In genomic region chr17:55561774-55562173, GRCm38 (mm10) we compare ENCODE assay signal across 15 mouse cellular contexts.
"Had no signal": no experiment of that assay in that cellular context is flagged by ENCODE, and none has a peak within 500 bp of the region (broad histone marks: within the 10 kb centered on the region; RNA-seq: fewer than 3 reads in every experiment).

No protein-coding gene starts in this region.

- H3K27ac ChIP-seq: midbrain, embryonic 10.5 days; midbrain, embryonic 12.5 days; midbrain, embryonic 15.5 days; neural tube, embryonic 12.5 days; stomach, embryonic 15.5 days; stomach, postnatal 0 days had no signal

- H3K4me3 ChIP-seq: midbrain, embryonic 10.5 days; midbrain, embryonic 12.5 days; midbrain, embryonic 15.5 days; myocyte; neural tube, embryonic 12.5 days; stomach, embryonic 15.5 days had no signal

- ATAC-seq: midbrain, embryonic 15.5 days had no signal

- H3K4me1 ChIP-seq: midbrain, embryonic 10.5 days; midbrain, embryonic 12.5 days; midbrain, embryonic 15.5 days; neural tube, embryonic 12.5 days; stomach, embryonic 15.5 days had no signal

- H3K9me3 ChIP-seq: midbrain, embryonic 10.5 days; midbrain, embryonic 12.5 days; midbrain, embryonic 15.5 days; neural tube, embryonic 12.5 days; stomach, embryonic 15.5 days had no signal

- DNase-seq: lung, adult 18-20 months; lung, embryonic 14.5 days; lung, postnatal 10 days; lung, postnatal 4 days; right cerebral cortex, postnatal 14 days; thymus, adult 2 months; thymus, postnatal 25 days; thymus, postnatal 4 days had no signal

- H3K36me3 ChIP-seq: midbrain, embryonic 10.5 days; midbrain, embryonic 12.5 days; midbrain, embryonic 15.5 days; neural tube, embryonic 12.5 days; stomach, embryonic 15.5 days had no signal

- H3K4me2 ChIP-seq: lung, embryonic 14.5 days; midbrain, embryonic 12.5 days; midbrain, embryonic 15.5 days; neural tube, embryonic 12.5 days; stomach, embryonic 15.5 days had no signal

- H3K27me3 ChIP-seq: midbrain, embryonic 12.5 days; midbrain, embryonic 15.5 days; neural tube, embryonic 12.5 days; stomach, embryonic 15.5 days had no signal

- H3K9ac ChIP-seq: lung, embryonic 14.5 days; midbrain, embryonic 12.5 days; midbrain, embryonic 15.5 days; neural tube, embryonic 12.5 days; stomach, embryonic 15.5 days had no signal
